Mouse (Mus musculus) liver, postnatal 0 days (tissue): ENCODE measurements around the gene Soga1.

Experiments used
- CTCF ChIP-seq: sonication (generic); IDR thresholded peaks from 2 replicates; pipeline ENCODE4 v1.5.1; 2016; ENCODE audit warnings: antibody characterized with exemption, low read depth
- EP300 ChIP-seq: IDR thresholded peaks from 2 replicates; pipeline ENCODE4 v1.6.1; 2016; ENCODE audit warnings: antibody characterized with exemption, low read depth, mild to moderate bottlenecking

- no peak for TF ChIP-seq CTCF
- no peak for TF ChIP-seq EP300
Observed at GRCm38 (mm10) chr2:157060557-157061305, 18.3 kb downstream of the Soga1 start.
